Mouse (Mus musculus) E14TG2a.4 (cell line): ENCODE measurements at regions not wholly inside any gene's neighbourhood (a gene's known extent, or its start where the extent isn't known, plus 50 kb on each side); places are given as distances from the start of the nearest gene placed in this dataset.
A peak's percentile ranks its signal among the peaks of the same experiment; 100 is the strongest.

Source experiments
- CTCF ChIP-seq: conservative IDR thresholded peaks from 2 replicates; pipeline ENCODE4 v1.5.1; 2014; ENCODE audit warnings: low read length
- POU5F1 ChIP-seq: IDR thresholded peaks from 2 replicates; pipeline ENCODE4 v1.6.1; 2014; ENCODE audit warnings: low read length, borderline replicate concordance

- TF ChIP-seq CTCF, result peak; percentile 22
- no peak for TF ChIP-seq POU5F1
Observed at GRCm38 (mm10) chr8:29290386-29290785, 1842.9 kb downstream of the Poteg start.
